ENCODE assay signal across 8 mouse cellular contexts in genomic region chr10:42579475-42580130, GRCm38 (mm10). TPM values are rescaled to one million over a fixed set of nuclear protein-coding genes. Genes with fewer than 3 reads are reported as not detected.
DNase-seq lines count a peak whose midpoint lies in the region; ATAC-seq and TF ChIP-seq lines count a peak whose summit lies in the region.
"Had no signal": no experiment of that assay in that cellular context is flagged by ENCODE, and none has a peak within 500 bp of the region (broad histone marks: within the 10 kb centered on the region; RNA-seq: fewer than 3 reads in every experiment).

No protein-coding gene starts in this region.

- H3K4me1 ChIP-seq in lung, embryonic 15.5 days: peaks cover 35% of the 10 kb centered on the region
- peaks cover 36% of the 10 kb centered on the region for H3K4me1 ChIP-seq in embryonic facial prominence, embryonic 15.5 days
- H3K4me1 ChIP-seq in intestine, postnatal 0 days (replicated peaks; ENCODE audit: control insufficient read depth, insufficient read depth, low read length): no peaks in the 10 kb centered on the region
- peaks cover 11% of the 10 kb centered on the region; the same call in 1 of the 2 replicates for H3K4me1 ChIP-seq in stomach, embryonic 15.5 days

- no peak overlapping the region for H3K9ac ChIP-seq in lung, embryonic 15.5 days
- no peak overlapping the region for H3K9ac ChIP-seq in embryonic facial prominence, embryonic 15.5 days
- no peak overlapping the region for H3K9ac ChIP-seq in intestine, postnatal 0 days (ENCODE audit: low read depth, low read length)
- H3K9ac ChIP-seq in stomach, embryonic 15.5 days: no peak overlapping the region
- H3K9ac ChIP-seq: limb, embryonic 15.5 days had no signal

- no peaks in the 10 kb centered on the region for H3K36me3 ChIP-seq in lung, embryonic 15.5 days
- no peaks in the 10 kb centered on the region for H3K36me3 ChIP-seq in embryonic facial prominence, embryonic 15.5 days
- no peaks in the 10 kb centered on the region for H3K36me3 ChIP-seq in intestine, postnatal 0 days (ENCODE audit: control insufficient read depth, insufficient read depth)
- no peaks in the 10 kb centered on the region for H3K36me3 ChIP-seq in stomach, embryonic 15.5 days
- H3K36me3 ChIP-seq: limb, embryonic 15.5 days had no signal

- peaks cover 99% of the 10 kb centered on the region for H3K27me3 ChIP-seq in lung, embryonic 15.5 days
- peaks cover 97% of the 10 kb centered on the region for H3K27me3 ChIP-seq in embryonic facial prominence, embryonic 15.5 days
- H3K27me3 ChIP-seq in intestine, postnatal 0 days (replicated peaks; ENCODE audit: control insufficient read depth, insufficient read depth, low read length): peaks cover 96% of the 10 kb centered on the region
- peaks cover 94% of the 10 kb centered on the region for H3K27me3 ChIP-seq in stomach, embryonic 15.5 days (replicated peaks)

- WGBS in lung, embryonic 15.5 days: under 1% methylated on average over 39 of the region's 41 CpGs
- WGBS in embryonic facial prominence, embryonic 15.5 days: under 1% methylated on average over 40 of the region's 41 CpGs
- WGBS in intestine, postnatal 0 days: under 1% methylated on average over 41 of the region's 41 CpGs
- WGBS in stomach, embryonic 15.5 days: under 1% methylated on average over 38 of the region's 41 CpGs

- peak overlapping the region; percentile 3; the same call in 1 of the 2 replicates for H3K4me2 ChIP-seq in lung, embryonic 15.5 days
- peak overlapping the region; percentile 22 for H3K4me2 ChIP-seq in embryonic facial prominence, embryonic 15.5 days (replicated peaks)
- H3K4me2 ChIP-seq in intestine, postnatal 0 days (replicated peaks; ENCODE audit: low read depth): peak overlapping the region; percentile 24; the same call in 1 of the 2 replicates
- H3K4me2 ChIP-seq in stomach, embryonic 15.5 days: 0 out of 2 replicates have a peak overlapping the region, but pooled peaks have one; percentile 2
- H3K4me2 ChIP-seq: limb, embryonic 15.5 days had no signal

- TF ChIP-seq CTCF in intestine, postnatal 0 days (IDR thresholded peaks at IDR 0.05; ENCODE audit: low read depth): no peak

- H3K9me3 ChIP-seq in lung, embryonic 15.5 days: no peaks in the 10 kb centered on the region
- H3K9me3 ChIP-seq in embryonic facial prominence, embryonic 15.5 days (replicated peaks): no peaks in the 10 kb centered on the region
- no peaks in the 10 kb centered on the region for H3K9me3 ChIP-seq in intestine, postnatal 0 days (ENCODE audit: control insufficient read depth)
- no peaks in the 10 kb centered on the region for H3K9me3 ChIP-seq in stomach, embryonic 15.5 days
- H3K9me3 ChIP-seq: limb, embryonic 15.5 days had no signal

- H3K27ac ChIP-seq in lung, embryonic 15.5 days: no peak overlapping the region
- H3K27ac ChIP-seq in embryonic facial prominence, embryonic 15.5 days (replicated peaks): no peak overlapping the region
- H3K27ac ChIP-seq in intestine, postnatal 0 days (ENCODE audit: low read depth, low read length): no peak overlapping the region
- no peak overlapping the region for H3K27ac ChIP-seq in stomach, embryonic 15.5 days
- H3K27ac ChIP-seq: limb, embryonic 15.5 days had no signal

- H3K4me3 ChIP-seq in lung, embryonic 15.5 days: peak overlapping the region; percentile 1; the same call in 1 of the 2 replicates
- H3K4me3 ChIP-seq in embryonic facial prominence, embryonic 15.5 days (replicated peaks): peak overlapping the region; percentile 16
- H3K4me3 ChIP-seq in intestine, postnatal 0 days (ENCODE audit: low read depth, low read length): peak overlapping the region; percentile 1
- no peak overlapping the region; the same call in 1 of the 2 replicates for H3K4me3 ChIP-seq in stomach, embryonic 15.5 days (replicated peaks)
- H3K4me3 ChIP-seq: limb, embryonic 15.5 days had no signal

- ATAC-seq in lung, embryonic 15.5 days (ENCODE audit: borderline replicate concordance, extremely low read depth, low FRiP score, low TSS enrichment): no peak
- no peak for ATAC-seq in embryonic facial prominence, embryonic 15.5 days (ENCODE audit: insufficient number of reproducible peaks, low FRiP score, low TSS enrichment, low read depth)
- no peak for ATAC-seq in intestine, postnatal 0 days
- ATAC-seq in stomach, embryonic 15.5 days (ENCODE audit: insufficient read depth, low FRiP score, low read depth): 0 out of 2 replicates have a peak, but pooled peaks have one; percentile 25

- DNase-seq in lung, adult 18-20 months: no peak
- no peak for DNase-seq in frontal cortex, postnatal 14 days (ENCODE audit: low spot score in 2 of 2)
- no peak for DNase-seq in layer of hippocampus, postnatal 25 days (ENCODE audit: extremely low spot score in 1 of 2, low spot score in 1 of 2)

RNA-seq across cellular contexts. Expression of gene Nr2e1, which starts 3.8 kb away (rescaled TPM):
- not detected in 2 replicates for polyA plus RNA-seq in lung, embryonic 15.5 days (2015; fragmentation: Nextera tagmentation; extraction: Ambion mirVana)
- polyA plus RNA-seq in embryonic facial prominence, embryonic 15.5 days (2015; fragmentation: Nextera tagmentation; extraction: Ambion mirVana): 1.7 and 1.8 TPM in 2 replicates
- polyA plus RNA-seq in intestine, postnatal 0 days (2015; fragmentation: Nextera tagmentation; extraction: Ambion mirVana): not detected in 2 replicates
- polyA plus RNA-seq in stomach, embryonic 15.5 days (2015; fragmentation: Nextera tagmentation; extraction: Ambion mirVana): 0.14 TPM in 1 of 2 replicates, not detected in the other
- total RNA-seq in layer of hippocampus, postnatal 25 days (2021): 10 to 100 TPM; 14.6 to 16.6 TPM
- polyA plus RNA-seq: limb, embryonic 15.5 days had no signal

RNA-seq across cellular contexts. Expression of gene Ostm1, which starts 4.0 kb away (rescaled TPM):
- polyA plus RNA-seq in lung, embryonic 15.5 days (2015; fragmentation: Nextera tagmentation; extraction: Ambion mirVana): 12.4 and 13.8 TPM in 2 replicates
- polyA plus RNA-seq in embryonic facial prominence, embryonic 15.5 days (2015; fragmentation: Nextera tagmentation; extraction: Ambion mirVana): 12.9 and 14.9 TPM in 2 replicates
- 25.4 and 29.1 TPM in 2 replicates for polyA plus RNA-seq in intestine, postnatal 0 days (2015; fragmentation: Nextera tagmentation; extraction: Ambion mirVana)
- polyA plus RNA-seq in stomach, embryonic 15.5 days (2015; fragmentation: Nextera tagmentation; extraction: Ambion mirVana): 13.0 and 13.2 TPM in 2 replicates
- 10 to 100 TPM; 54.3 to 56.1 TPM for total RNA-seq in layer of hippocampus, postnatal 25 days (2021)
